In genomic region chr10:70847341-70847882, GRCm38 (mm10) we compare ENCODE assay signal across 26 mouse cellular contexts.
DNase-seq lines count a peak whose midpoint lies in the region; ATAC-seq and TF ChIP-seq lines count a peak whose summit lies in the region.
"Had no signal": no experiment of that assay in that cellular context is flagged by ENCODE, and none has a peak within 500 bp of the region (broad histone marks: within the 10 kb centered on the region; RNA-seq: fewer than 3 reads in every experiment).

No protein-coding gene starts in this region.

- no peak for TF ChIP-seq CTCF in lung, postnatal 0 days (IDR thresholded peaks at IDR 0.05)
- TF ChIP-seq CTCF in cerebellum, adult 2 months (IDR thresholded peaks at IDR 0.05; ENCODE audit: borderline replicate concordance, insufficient read depth, low read depth, low read length), result no peak

- no peak for ATAC-seq in lung, postnatal 0 days
- ATAC-seq: forebrain, embryonic 13.5 days; inflammation-experienced regulatory T-cells, adult 6 months had no signal

- H3K36me3 ChIP-seq in lung, postnatal 0 days (ENCODE audit: insufficient read depth, low read length), result no peaks in the 10 kb centered on the region
- H3K36me3 ChIP-seq: heart, embryonic 10.5 days; hindbrain, embryonic 12.5 days; midbrain, embryonic 10.5 days had no signal

- H3K4me1 ChIP-seq in lung, postnatal 0 days (ENCODE audit: insufficient read depth, low read depth, low read length), result no peaks in the 10 kb centered on the region
- H3K4me1 ChIP-seq in cerebellum, adult 2 months (ENCODE audit: control insufficient read depth, insufficient read depth, low read length), result no peaks in the 10 kb centered on the region
- H3K4me1 ChIP-seq: forebrain, embryonic 13.5 days; heart, embryonic 10.5 days; hindbrain, embryonic 12.5 days; midbrain, embryonic 10.5 days had no signal

- no peak overlapping the region for H3K27ac ChIP-seq in lung, postnatal 0 days (ENCODE audit: low read length)
- H3K27ac ChIP-seq in cerebellum, adult 2 months (ENCODE audit: insufficient read depth, low read length), result no peak overlapping the region
- H3K27ac ChIP-seq: forebrain, embryonic 13.5 days; heart, embryonic 10.5 days; hindbrain, embryonic 12.5 days; left cerebral cortex, adult 2 months; midbrain, embryonic 10.5 days; stomach, postnatal 0 days had no signal

- H3K9me3 ChIP-seq in lung, postnatal 0 days (ENCODE audit: low read length), result no peaks in the 10 kb centered on the region
- H3K9me3 ChIP-seq: hindbrain, embryonic 12.5 days; midbrain, embryonic 10.5 days had no signal

- WGBS in lung, postnatal 0 days, result 57% methylated on average over 3 of the region's 3 CpGs
- 74% methylated on average over 3 of the region's 3 CpGs for WGBS in cerebellum, adult 2 months

- no peak overlapping the region for H3K4me2 ChIP-seq in lung, postnatal 0 days (replicated peaks; ENCODE audit: low read depth, low read length)
- H3K4me2 ChIP-seq: forebrain, embryonic 13.5 days; hindbrain, embryonic 12.5 days had no signal

- DNase-seq in adrenal gland, adult 2 months, result peak; percentile 32
- DNase-seq in adrenal gland, adult 8-10 months, result no peak
- peak; percentile 11 for DNase-seq in lung, postnatal 0 days (ENCODE audit: low spot score)
- no peak for DNase-seq in lung, postnatal 36 days
- DNase-seq in NIH3T3 (ENCODE audit: low read depth), result peak; percentile 70
- DNase-seq in telencephalon, adult 2 months (ENCODE audit: low read depth, low spot score), result peak; percentile 47
- DNase-seq in cerebellum, adult 2 months, result no peak
- DNase-seq in frontal cortex, postnatal 14 days (ENCODE audit: low spot score in 2 of 2), result no peak
- DNase-seq: adrenal gland, postnatal 10 days; cerebellum, adult 18-20 months; heart, postnatal 10 days; kidney, adult 2 months; kidney, postnatal 25 days; left cerebral cortex, postnatal 4 days; liver; lung, postnatal 14 days; retina, postnatal 1 day; thymus, postnatal 36 days had no signal

- no peak overlapping the region for H3K4me3 ChIP-seq in lung, postnatal 0 days (ENCODE audit: low read depth, low read length)
- no peak overlapping the region for H3K4me3 ChIP-seq in cerebellum, adult 2 months (replicated peaks; ENCODE audit: insufficient read depth, low read depth, low read length)
- H3K4me3 ChIP-seq: erythroblast, embryonic 14.5 days; forebrain, embryonic 13.5 days; heart, embryonic 10.5 days; hindbrain, embryonic 12.5 days; left cerebral cortex, adult 2 months; midbrain, embryonic 10.5 days had no signal

- TF ChIP-seq EP300 in lung, postnatal 0 days (IDR thresholded peaks at IDR 0.05), result no peak

- no peak overlapping the region for H3K9ac ChIP-seq in lung, postnatal 0 days (replicated peaks; ENCODE audit: low read depth)
- H3K9ac ChIP-seq: forebrain, embryonic 13.5 days; hindbrain, embryonic 12.5 days had no signal

- no peaks in the 10 kb centered on the region for H3K27me3 ChIP-seq in lung, postnatal 0 days (replicated peaks; ENCODE audit: insufficient read depth, low read length)
- no peaks in the 10 kb centered on the region for H3K27me3 ChIP-seq in cerebellum, adult 2 months (ENCODE audit: control insufficient read depth, insufficient read depth, low read length)
- H3K27me3 ChIP-seq: forebrain, embryonic 13.5 days; hindbrain, embryonic 12.5 days had no signal

- no peak for TF ChIP-seq POLR2A in cerebellum, adult 2 months (IDR thresholded peaks at IDR 0.05; ENCODE audit: borderline replicate concordance, insufficient read depth, low read length)

Comparison
In these comparisons a context has a peak if more than half of its experiments do, and no peak if none do; other contexts are left out.
1. DNase-seq: peak in adrenal gland, adult 2 months (single experiment), lung, postnatal 0 days (single experiment), NIH3T3 (single experiment) and telencephalon, adult 2 months (single experiment); none in adrenal gland, adult 8-10 months (single experiment), lung, postnatal 36 days (single experiment), cerebellum, adult 2 months (0 of 2) and frontal cortex, postnatal 14 days (0 of 2).